Comparison of ENCODE assay signal across 16 mouse cellular contexts in the genomic region with DNA sequence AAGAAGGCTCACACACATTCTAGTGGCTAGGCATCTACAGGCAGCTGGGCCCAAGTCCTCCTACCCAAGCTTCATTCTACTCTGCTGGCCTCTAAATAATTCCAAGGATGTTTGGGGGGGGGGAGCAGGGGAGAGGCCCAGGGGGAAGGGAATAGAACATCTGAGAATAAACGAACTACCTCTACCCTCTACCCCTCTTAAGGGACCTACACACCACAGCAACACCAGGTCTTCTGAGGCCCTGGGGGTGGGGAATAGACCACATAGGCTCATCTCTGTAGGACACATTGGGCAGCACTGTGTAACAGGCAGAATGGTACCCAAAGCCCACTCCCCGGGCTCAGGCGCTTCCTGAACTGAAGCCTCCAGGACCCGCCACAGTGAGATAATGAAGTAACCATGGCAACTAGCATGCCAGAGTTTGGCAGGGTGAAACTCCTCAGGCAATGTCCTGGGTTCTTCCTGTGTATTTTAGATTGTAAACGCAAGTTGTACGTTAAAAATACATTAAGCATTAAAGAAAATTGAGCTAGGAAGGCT.
DNase-seq lines count a peak whose midpoint lies in the region; ATAC-seq and TF ChIP-seq lines count a peak whose summit lies in the region.
"Had no signal": no experiment of that assay in that cellular context is flagged by ENCODE, and none has a peak within 500 bp of the region (broad histone marks: within the 10 kb centered on the region; RNA-seq: fewer than 3 reads in every experiment).

No protein-coding gene starts in this region.

- no peak for TF ChIP-seq POLR2A in lung, adult 2 months (IDR thresholded peaks at IDR 0.05; ENCODE audit: borderline replicate concordance, extremely low read depth, low read depth, low read length)

- H3K27me3 ChIP-seq in forebrain, embryonic 13.5 days: no peaks in the 10 kb centered on the region
- no peaks in the 10 kb centered on the region for H3K27me3 ChIP-seq in forebrain, embryonic 15.5 days
- H3K27me3 ChIP-seq in neural tube, embryonic 11.5 days (ENCODE audit: control insufficient read depth, insufficient read depth, low read length): no peaks in the 10 kb centered on the region
- no peaks in the 10 kb centered on the region for H3K27me3 ChIP-seq in hindbrain, postnatal 0 days (ENCODE audit: insufficient read depth, low read length)
- H3K27me3 ChIP-seq: heart, embryonic 13.5 days; limb, embryonic 13.5 days; neural tube, embryonic 12.5 days had no signal

- WGBS in forebrain, embryonic 13.5 days: 20% methylated on average over 6 of the region's 6 CpGs
- WGBS in forebrain, embryonic 15.5 days: 24% methylated on average over 6 of the region's 6 CpGs
- WGBS in neural tube, embryonic 11.5 days: 50% methylated on average over 6 of the region's 6 CpGs
- WGBS in hindbrain, postnatal 0 days: 21% methylated on average over 6 of the region's 6 CpGs
- WGBS in lung, adult 2 months: 65% methylated on average over 6 of the region's 6 CpGs

- DNase-seq in neural tube, embryonic 11.5 days (ENCODE audit: low spot score): peak; percentile 29
- DNase-seq in neural tube, embryonic 10.5 days (ENCODE audit: extremely low spot score, low spot score): no peak
- DNase-seq in hindbrain, postnatal 0 days (ENCODE audit: low spot score): peak; percentile 56
- DNase-seq in left cerebral cortex, postnatal 36 days (ENCODE audit: low spot score in 2 of 2): no peak
- DNase-seq in spleen, postnatal 14 days (ENCODE audit: low spot score in 2 of 2): no peak
- DNase-seq in lung, adult 2 months: no peak
- DNase-seq: cerebellum, adult 9-11 months; kidney, postnatal 14 days; layer of hippocampus, postnatal 36 days; lung, embryonic 14.5 days had no signal

- 0 out of 2 replicates have a peak, but pooled peaks cover 4% of the 10 kb centered on the region for H3K9me3 ChIP-seq in forebrain, embryonic 13.5 days (replicated peaks)
- no peaks in the 10 kb centered on the region for H3K9me3 ChIP-seq in forebrain, embryonic 15.5 days
- no peaks in the 10 kb centered on the region for H3K9me3 ChIP-seq in neural tube, embryonic 11.5 days (ENCODE audit: control insufficient read depth, low read length)
- no peaks in the 10 kb centered on the region for H3K9me3 ChIP-seq in hindbrain, postnatal 0 days (ENCODE audit: low read length)
- H3K9me3 ChIP-seq: heart, embryonic 13.5 days; limb, embryonic 13.5 days; neural tube, embryonic 12.5 days had no signal

- H3K9ac ChIP-seq in forebrain, embryonic 13.5 days: no peak overlapping the region
- H3K9ac ChIP-seq in forebrain, embryonic 15.5 days (replicated peaks): no peak overlapping the region
- no peak overlapping the region for H3K9ac ChIP-seq in neural tube, embryonic 11.5 days (ENCODE audit: low read length)
- no peak overlapping the region for H3K9ac ChIP-seq in hindbrain, postnatal 0 days (replicated peaks; ENCODE audit: low read length)
- H3K9ac ChIP-seq: heart, embryonic 13.5 days; limb, embryonic 13.5 days; lung, embryonic 14.5 days; neural tube, embryonic 12.5 days had no signal

- H3K27ac ChIP-seq in forebrain, embryonic 13.5 days: no peak overlapping the region
- H3K27ac ChIP-seq in forebrain, embryonic 15.5 days (replicated peaks): no peak overlapping the region
- no peak overlapping the region for H3K27ac ChIP-seq in neural tube, embryonic 11.5 days (ENCODE audit: low read depth, low read length)
- no peak overlapping the region for H3K27ac ChIP-seq in hindbrain, postnatal 0 days
- H3K27ac ChIP-seq: limb, embryonic 13.5 days; neural tube, embryonic 12.5 days had no signal

- H3K4me1 ChIP-seq in forebrain, embryonic 13.5 days: peaks cover 10% of the 10 kb centered on the region
- peaks cover 10% of the 10 kb centered on the region for H3K4me1 ChIP-seq in forebrain, embryonic 15.5 days
- no peaks in the 10 kb centered on the region for H3K4me1 ChIP-seq in neural tube, embryonic 11.5 days (ENCODE audit: control insufficient read depth, insufficient read depth, low read length)
- H3K4me1 ChIP-seq in hindbrain, postnatal 0 days (ENCODE audit: insufficient read depth, low read length): no peaks in the 10 kb centered on the region
- H3K4me1 ChIP-seq in lung, adult 2 months (ENCODE audit: control insufficient read depth, insufficient read depth, low read length): peaks cover 6% of the 10 kb centered on the region; the same call in 1 of the 2 replicates

- H3K36me3 ChIP-seq in forebrain, embryonic 13.5 days (ENCODE audit: poor library complexity, severe bottlenecking): no peaks in the 10 kb centered on the region
- H3K36me3 ChIP-seq in forebrain, embryonic 15.5 days: no peaks in the 10 kb centered on the region
- no peaks in the 10 kb centered on the region for H3K36me3 ChIP-seq in neural tube, embryonic 11.5 days (ENCODE audit: control insufficient read depth, insufficient read depth, low read length)
- no peaks in the 10 kb centered on the region for H3K36me3 ChIP-seq in hindbrain, postnatal 0 days (ENCODE audit: insufficient read depth, low read length)
- H3K36me3 ChIP-seq: heart, embryonic 13.5 days; limb, embryonic 13.5 days; neural tube, embryonic 12.5 days had no signal

- H3K4me3 ChIP-seq in forebrain, embryonic 13.5 days: no peak overlapping the region
- H3K4me3 ChIP-seq in forebrain, embryonic 15.5 days: no peak overlapping the region
- no peak overlapping the region for H3K4me3 ChIP-seq in neural tube, embryonic 11.5 days (ENCODE audit: low read depth, low read length)
- no peak overlapping the region for H3K4me3 ChIP-seq in hindbrain, postnatal 0 days (ENCODE audit: low read length)
- no peak overlapping the region for H3K4me3 ChIP-seq in lung, adult 2 months (replicated peaks; ENCODE audit: extremely low read depth, low read depth, low read length)
- H3K4me3 ChIP-seq: heart, embryonic 13.5 days; limb, embryonic 13.5 days; megakaryocyte, embryonic 14.5 days; neural tube, embryonic 12.5 days had no signal

- H3K4me2 ChIP-seq in forebrain, embryonic 13.5 days: no peak overlapping the region
- H3K4me2 ChIP-seq in forebrain, embryonic 15.5 days (replicated peaks): no peak overlapping the region
- no peak overlapping the region for H3K4me2 ChIP-seq in neural tube, embryonic 11.5 days (ENCODE audit: low read depth)
- no peak overlapping the region for H3K4me2 ChIP-seq in hindbrain, postnatal 0 days (ENCODE audit: low read depth, low read length)
- H3K4me2 ChIP-seq: heart, embryonic 13.5 days; limb, embryonic 13.5 days; neural tube, embryonic 12.5 days had no signal

- ATAC-seq in forebrain, embryonic 13.5 days: peak; percentile 40; the same call in 1 of the 2 replicates
- ATAC-seq in forebrain, embryonic 15.5 days (replicated peaks): no peak; the same call in 1 of the 2 replicates
- no peak for ATAC-seq in neural tube, embryonic 11.5 days (ENCODE audit: insufficient read depth, low FRiP score, low TSS enrichment)
- ATAC-seq in hindbrain, postnatal 0 days: peak; percentile 55; the same call in 1 of the 2 replicates

- intact Hi-C loops in left cerebral cortex, postnatal 36 days (cut with DNase I): no loop called here

- no peak for TF ChIP-seq CTCF in hindbrain, postnatal 0 days (IDR thresholded peaks at IDR 0.05; ENCODE audit: low read depth)
- no peak for TF ChIP-seq CTCF in lung, adult 2 months (IDR thresholded peaks at IDR 0.05; ENCODE audit: insufficient read depth, low read length)

Comparison
In these comparisons a context has a peak if more than half of its experiments do, and no peak if none do; other contexts are left out.
1. ATAC-seq: peak in forebrain, embryonic 13.5 days (single experiment) and hindbrain, postnatal 0 days (single experiment); none in forebrain, embryonic 15.5 days (single experiment) and neural tube, embryonic 11.5 days (single experiment).
2. DNase-seq: peak in neural tube, embryonic 11.5 days (single experiment) and hindbrain, postnatal 0 days (single experiment); none in neural tube, embryonic 10.5 days (single experiment), left cerebral cortex, postnatal 36 days (0 of 2), spleen, postnatal 14 days (0 of 2) and lung, adult 2 months (single experiment).